Mouse (Mus musculus): ENCODE measurements around the gene Bcl2l13. TPM values are rescaled to one million over a fixed set of nuclear protein-coding genes. Genes with fewer than 3 reads are reported as not detected.
"Not testable (repeated sequence)": the region's sequence is repeated elsewhere in the genome, so short reads cannot be mapped to it uniquely, and the experiment has no call there.

Gene Bcl2l13
- total RNA-seq, 2 experiments from 2014 or later, result 44.0 to 51.4 TPM

- intact Hi-C loops (cut with DNase I), result no loop called here
- TF ChIP-seq CTCF (IDR thresholded peaks at IDR 0.05), result no peak
Measured at GRCm38 (mm10) chr6:120906521-120906920, 70.5 kb downstream of the Bcl2l13 start.

GRCm38 (mm10) chr6:120907876-120908597 lies 72.0 kb downstream of the Bcl2l13 start:
- intact Hi-C loops (cut with DNase I); DNase-seq (ENCODE audit: extremely low spot score in 1 of 2, low spot score in 2 of 2); H3K4me3 ChIP-seq; H3K27ac ChIP-seq: not testable (repeated sequence)

More at GRCm38 (mm10) chr6:120906521-120906920, 70.5 kb downstream of the Bcl2l13 start:
- Histone ChIP-seq H3K4me3 (no peak overlapping the region), H3K27ac (no peak overlapping the region)
- DNase-seq (ENCODE audit: extremely low spot score in 1 of 2, low spot score in 2 of 2), result no peak

DNA sequence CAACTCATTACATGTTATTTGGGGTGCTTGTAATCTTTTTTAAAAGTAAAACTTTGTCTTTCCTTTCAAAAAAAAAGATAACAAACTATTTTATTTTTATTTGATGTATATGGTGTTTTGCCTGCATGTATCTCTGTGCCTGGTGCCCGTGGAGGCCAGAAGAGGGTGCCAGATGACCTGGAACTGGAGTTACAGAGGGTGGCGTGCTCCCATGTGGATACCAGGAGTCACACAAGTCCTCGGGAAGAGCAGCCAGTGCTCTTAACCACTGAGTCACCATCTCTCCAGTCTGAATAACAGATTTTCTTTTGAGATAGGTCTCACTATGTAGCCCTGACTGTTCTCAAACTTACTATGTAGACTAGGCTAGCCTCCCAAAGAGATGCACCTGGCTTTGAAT lies 73.5 kb downstream of the Bcl2l13 start:
- DNase-seq (ENCODE audit: extremely low spot score in 1 of 2, low spot score in 2 of 2), result no peak
- intact Hi-C loops (cut with DNase I), result no loop called here
- H3K27ac ChIP-seq, result no peak overlapping the region
- TF ChIP-seq CTCF (IDR thresholded peaks at IDR 0.05), result no peak
- no peak overlapping the region for H3K4me3 ChIP-seq

DNA sequence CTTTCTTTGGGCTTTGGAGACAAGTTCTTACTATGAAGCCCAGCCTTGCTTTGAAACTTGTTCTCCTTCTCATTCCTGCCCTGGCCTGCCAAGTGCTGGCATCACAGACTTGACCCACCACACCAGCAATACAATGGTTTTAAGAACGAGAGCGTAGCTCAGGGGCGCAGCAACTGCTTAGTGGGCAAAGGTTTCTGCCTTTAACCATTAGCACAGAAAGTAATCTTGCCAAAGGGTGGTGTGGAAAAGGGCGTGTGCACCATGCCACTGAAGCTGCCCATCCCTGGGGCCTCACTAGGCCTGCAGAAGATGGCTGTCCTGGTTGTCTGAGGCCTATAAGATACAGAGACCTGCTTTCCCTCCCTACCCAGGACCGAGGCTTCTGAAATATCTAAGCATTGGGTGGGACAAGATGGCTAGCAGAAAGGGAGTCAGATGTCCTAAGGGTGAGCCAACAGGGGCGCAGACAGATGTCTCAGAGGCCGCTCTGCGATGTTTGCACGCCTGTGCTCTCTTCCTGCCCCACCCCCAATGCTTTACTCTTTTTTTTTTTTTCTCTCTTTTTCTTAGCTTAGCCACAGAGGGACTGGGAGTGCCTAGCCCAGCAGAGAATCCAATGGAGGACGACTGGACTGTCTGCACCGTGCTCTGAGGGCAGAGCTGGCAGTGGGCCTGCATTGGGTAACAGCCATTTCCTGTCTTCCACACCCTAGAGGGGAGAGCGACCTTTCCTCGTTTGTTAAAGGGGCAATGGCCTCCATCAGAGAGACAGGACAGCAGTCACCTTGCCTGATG lies 75.4 kb downstream of the Bcl2l13 start:
- no peak for DNase-seq (ENCODE audit: extremely low spot score in 1 of 2, low spot score in 2 of 2)
- intact Hi-C loops (cut with DNase I), result no loop called here
- TF ChIP-seq CTCF (IDR thresholded peaks at IDR 0.05), result no peak

DNA sequence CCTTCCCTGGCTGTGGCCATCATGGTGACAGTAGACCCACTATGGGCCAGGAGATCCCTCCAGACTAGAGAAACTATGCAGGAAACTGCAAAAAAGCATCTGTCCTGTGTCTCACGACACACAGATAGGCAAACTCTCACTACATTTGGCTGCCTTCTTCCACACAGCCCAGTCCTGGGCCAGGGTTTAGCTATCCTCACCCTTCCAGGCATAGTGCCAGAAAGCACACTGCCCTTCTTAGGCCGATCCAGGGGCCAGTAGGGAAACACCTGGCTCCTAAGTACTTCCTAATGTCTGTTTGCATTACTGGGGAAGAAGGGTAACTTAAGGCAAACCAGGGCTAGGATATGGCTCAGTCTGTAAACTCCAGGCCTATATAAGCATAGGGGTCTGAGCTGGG lies 76.9 kb downstream of the Bcl2l13 start:
- no peak for TF ChIP-seq CTCF (IDR thresholded peaks at IDR 0.05)
- intact Hi-C loops (cut with DNase I), result no loop called here
- H3K4me3 ChIP-seq, result no peak overlapping the region
- DNase-seq (ENCODE audit: extremely low spot score in 1 of 2, low spot score in 2 of 2), result no peak
- no peak overlapping the region for H3K27ac ChIP-seq

More for the DNA sequence above, 75.4 kb downstream of the Bcl2l13 start:
- no peak overlapping the region for H3K27ac ChIP-seq
- H3K4me3 ChIP-seq, result no peak overlapping the region

DNA sequence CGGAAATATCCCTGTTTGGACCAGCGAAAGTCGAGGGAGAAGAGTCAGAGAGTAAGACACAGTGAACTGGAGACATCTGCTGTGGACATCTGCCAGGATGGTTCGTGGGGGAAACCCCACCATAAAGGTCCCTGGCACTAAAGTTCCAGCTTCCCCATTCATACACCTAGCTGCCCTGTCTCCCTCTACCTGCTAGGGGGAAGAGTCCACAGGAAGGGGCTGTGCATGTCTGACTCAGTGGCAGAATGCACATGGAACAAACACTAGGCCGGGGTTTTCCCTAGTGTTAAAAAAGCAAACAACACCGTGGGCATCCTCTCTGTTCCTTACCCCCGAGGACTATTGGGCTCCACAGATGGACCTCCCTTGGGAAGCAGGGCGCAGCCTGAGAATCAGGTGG lies 77.8 kb downstream of the Bcl2l13 start:
- DNase-seq (ENCODE audit: extremely low spot score in 1 of 2, low spot score in 2 of 2), result no peak
- intact Hi-C loops (cut with DNase I), result no loop called here
- Histone ChIP-seq H3K27ac (no peak overlapping the region), H3K4me3 (no peak overlapping the region)
- TF ChIP-seq CTCF (IDR thresholded peaks at IDR 0.05), result no peak

- no peak for TF ChIP-seq CTCF (IDR thresholded peaks at IDR 0.05)
- DNase-seq (ENCODE audit: extremely low spot score in 1 of 2, low spot score in 2 of 2), result no peak
- Histone ChIP-seq H3K4me3 (no peak overlapping the region), H3K27ac (no peak overlapping the region)
- intact Hi-C loops (cut with DNase I), result no loop called here
Measured at GRCm38 (mm10) chr6:120914533-120914910, 78.5 kb downstream of the Bcl2l13 start.

- intact Hi-C loops (cut with DNase I), result no loop called here
- no peak overlapping the region for H3K27ac ChIP-seq
- no peak overlapping the region for H3K4me3 ChIP-seq
- peak; percentile 46 for TF ChIP-seq CTCF (IDR thresholded peaks at IDR 0.05)
- DNase-seq (ENCODE audit: extremely low spot score in 1 of 2, low spot score in 2 of 2), result no peak
Measured at GRCm38 (mm10) chr6:120914911-120915648, 79.1 kb downstream of the Bcl2l13 start.

DNA sequence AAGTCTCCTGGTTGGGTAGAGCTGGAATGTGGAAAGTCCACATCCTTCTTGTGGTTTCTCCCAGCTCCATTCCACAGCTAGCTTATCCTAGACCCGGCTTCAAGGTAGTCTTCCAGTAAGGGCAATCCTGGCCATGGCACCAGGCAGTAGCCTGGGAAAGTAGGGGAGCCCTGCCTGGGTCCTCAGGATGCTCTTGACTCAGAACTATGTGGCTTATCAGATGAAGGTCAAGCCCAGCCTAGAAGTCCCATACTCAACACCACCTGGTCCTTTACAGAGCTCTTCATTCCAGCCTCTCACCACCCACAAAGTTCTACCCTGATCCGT lies 79.6 kb downstream of the Bcl2l13 start:
- intact Hi-C loops (cut with DNase I), result no loop called here
- no peak for TF ChIP-seq CTCF (IDR thresholded peaks at IDR 0.05)
- peak overlapping the region; percentile 79; the same call in 1 of the 2 replicates for H3K4me3 ChIP-seq

GRCm38 (mm10) chr6:120916074-120916971 lies 80.3 kb downstream of the Bcl2l13 start, which contains the start of gene Bid:
Gene Bid, minus strand, starts transcription at chr6:120916853.
- intact Hi-C loops (cut with DNase I), result no loop called here

More for the DNA sequence above, 79.6 kb downstream of the Bcl2l13 start:
- no peak overlapping the region for H3K27ac ChIP-seq
- no peak for DNase-seq (ENCODE audit: extremely low spot score in 1 of 2, low spot score in 2 of 2)

GRCm38 (mm10) chr6:120916972-120917881 lies 81.2 kb downstream of the Bcl2l13 start:
- intact Hi-C loops (cut with DNase I); DNase-seq (ENCODE audit: extremely low spot score in 1 of 2, low spot score in 2 of 2): not testable (repeated sequence)
- peak overlapping the region; percentile 69 for H3K27ac ChIP-seq
- H3K4me3 ChIP-seq, result peak overlapping the region; percentile 79

More at GRCm38 (mm10) chr6:120916074-120916971, 80.3 kb downstream of the Bcl2l13 start, which contains the start of gene Bid:
- peak; percentile 74 to 79 for DNase-seq (ENCODE audit: extremely low spot score in 1 of 2, low spot score in 2 of 2)
- TF ChIP-seq CTCF (IDR thresholded peaks at IDR 0.05), result no peak
- peak within 1 kb of the TSS; percentile 69 for H3K27ac ChIP-seq
- H3K4me3 ChIP-seq, result peak within 1 kb of the TSS; percentile 79
